Mouse (Mus musculus): ENCODE results near the gene Casz1.

Gene Casz1

GRCm38 (mm10) chr4:148908760-148909510 is 104.7 kb downstream of the Casz1 start:
- DNase-seq, result no peak

- no peak for DNase-seq
Observed at GRCm38 (mm10) chr4:148909566-148909965, 105.3 kb downstream of the Casz1 start.

DNA sequence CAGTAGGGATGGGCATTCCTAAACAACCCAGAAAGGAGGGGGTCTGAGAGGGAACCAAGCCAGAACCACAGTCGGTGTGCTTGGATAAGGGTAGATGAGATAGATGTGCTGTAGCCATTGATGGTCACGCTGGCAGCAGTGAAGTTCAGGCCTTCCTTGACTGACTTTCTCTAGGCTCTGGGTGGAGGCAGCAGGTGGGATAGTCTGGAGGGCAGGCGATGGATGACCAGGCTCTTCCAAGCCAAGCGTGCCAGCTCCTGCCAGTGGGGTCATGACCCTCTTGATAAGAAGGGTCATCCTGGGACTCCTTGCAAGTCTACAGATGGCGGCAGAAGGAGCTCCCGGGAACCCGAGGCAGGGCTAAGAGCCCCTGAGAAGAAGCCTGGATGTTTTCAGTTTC is 107.9 kb downstream of the Casz1 start:
- DNase-seq, result no peak

GRCm38 (mm10) chr4:148912826-148913590 is 108.8 kb downstream of the Casz1 start:
- no peak for DNase-seq

DNA sequence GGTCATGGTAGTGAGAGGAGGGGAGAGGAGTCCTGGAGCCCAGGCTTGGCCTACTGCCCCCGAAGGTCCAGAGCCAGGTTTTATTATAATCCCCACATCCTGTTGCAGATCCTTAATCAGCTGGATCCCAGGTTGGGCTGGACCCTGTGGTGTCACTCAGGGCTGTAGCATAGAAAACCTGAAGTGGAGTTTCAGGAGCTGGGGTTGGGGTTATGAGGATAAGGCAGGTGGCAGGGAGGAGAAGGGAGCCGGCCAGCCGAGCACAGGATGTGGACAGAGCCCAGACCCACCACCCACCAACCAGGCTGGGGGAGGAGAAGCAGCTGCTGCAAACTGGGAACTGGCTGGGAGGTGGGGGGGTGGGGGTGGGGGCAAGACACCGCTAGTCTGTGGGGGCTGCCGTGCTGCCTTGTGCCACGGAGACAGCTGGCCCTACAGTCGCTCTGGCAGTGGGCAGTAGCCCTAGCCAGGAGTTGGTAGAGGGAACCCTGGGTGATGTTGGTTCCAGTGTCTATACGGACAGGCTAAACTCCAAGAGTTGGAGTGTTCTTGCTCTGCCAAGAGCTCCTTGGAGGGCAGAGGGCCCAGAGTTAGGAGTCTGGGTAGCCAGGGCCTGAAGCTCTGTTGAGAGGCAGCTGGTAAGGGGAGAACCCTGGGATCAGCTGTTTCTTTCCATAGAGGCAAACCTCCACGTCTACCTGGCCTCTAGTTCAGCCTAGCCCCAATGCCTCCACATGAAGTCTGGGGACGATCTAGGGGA is 110.8 kb downstream of the Casz1 start:
- DNase-seq, result peak; percentile 96

DNA sequence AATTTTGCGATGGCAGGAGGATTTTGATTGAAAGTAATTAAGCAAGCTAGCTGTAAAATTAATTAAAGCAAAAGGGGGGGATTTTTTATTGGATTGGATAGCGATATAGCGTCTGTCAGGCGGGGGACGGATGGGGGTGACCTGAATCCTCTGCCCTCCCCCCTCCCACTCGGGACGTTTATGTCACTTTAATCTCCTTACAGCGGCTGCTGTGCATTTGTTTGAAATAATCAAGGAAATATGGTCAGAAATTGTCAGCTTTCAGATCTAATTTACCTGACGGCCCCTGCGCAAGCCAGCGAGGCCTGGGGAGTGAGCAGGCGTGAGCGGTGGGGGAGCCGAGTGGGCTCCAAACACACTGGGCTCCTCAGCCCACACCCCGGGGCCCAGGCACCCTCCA is 111.6 kb downstream of the Casz1 start:
- no peak for DNase-seq

DNA sequence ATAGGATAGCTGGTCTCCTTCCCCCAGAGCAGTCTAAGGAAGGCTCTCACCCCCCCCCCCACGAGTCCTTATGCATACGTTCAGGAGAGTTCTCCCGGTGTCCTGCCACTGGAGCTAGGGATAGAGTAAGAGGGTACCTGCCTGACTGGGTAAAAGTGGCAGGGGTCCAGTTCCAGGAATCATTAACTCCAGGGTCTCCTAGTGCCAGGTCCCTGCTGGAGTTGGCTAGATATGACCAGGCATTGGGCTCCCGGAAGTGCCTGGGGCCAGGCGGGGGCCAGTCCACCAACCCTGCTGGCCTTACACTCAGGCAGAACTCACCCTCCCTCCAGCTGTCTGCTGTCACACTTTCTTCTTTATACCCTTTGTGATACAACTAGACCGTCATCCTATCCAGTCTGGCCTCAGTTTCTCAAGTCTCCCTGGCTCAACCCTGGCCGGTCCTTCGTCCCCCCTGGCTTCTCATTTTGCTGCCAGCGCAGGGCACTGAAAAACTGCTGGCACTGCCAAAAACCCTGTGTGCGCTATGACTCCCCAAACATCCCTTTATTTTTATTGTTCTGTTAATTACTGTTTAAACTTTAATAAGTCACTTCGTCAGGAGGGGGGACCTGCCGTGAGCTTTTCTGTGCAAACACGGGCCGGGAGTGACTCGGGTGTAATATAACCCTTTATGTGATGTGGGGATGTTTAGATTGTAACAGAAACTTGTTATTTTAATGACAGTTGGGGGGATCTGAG is 114.6 kb downstream of the Casz1 start:
- no peak for DNase-seq

DNA sequence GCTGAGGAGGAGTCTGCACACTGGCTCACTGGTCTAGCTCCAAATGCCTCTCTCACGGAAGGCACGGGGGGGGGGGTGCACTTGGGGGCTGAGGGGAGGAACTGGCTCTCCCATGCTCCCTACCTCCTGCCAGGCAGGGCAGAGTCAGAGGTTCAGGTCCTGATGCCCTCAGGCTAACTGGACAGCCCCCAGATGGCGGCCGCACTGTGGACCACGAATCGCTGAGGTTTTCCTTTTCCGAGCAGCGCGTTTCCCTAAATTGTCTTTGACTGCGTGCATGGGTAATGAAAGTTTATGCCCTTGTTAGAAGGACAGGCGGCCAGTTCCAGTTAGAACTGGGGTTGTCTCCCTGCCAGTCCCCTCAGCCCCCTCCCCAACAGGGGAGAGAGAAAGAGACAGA is 116.4 kb downstream of the Casz1 start:
- DNase-seq, result no peak

GRCm38 (mm10) chr4:148922221-148922700 is 118.0 kb downstream of the Casz1 start:
- no peak for DNase-seq

- DNase-seq, result no peak
Observed at GRCm38 (mm10) chr4:148923414-148923813, 119.2 kb downstream of the Casz1 start.

DNA sequence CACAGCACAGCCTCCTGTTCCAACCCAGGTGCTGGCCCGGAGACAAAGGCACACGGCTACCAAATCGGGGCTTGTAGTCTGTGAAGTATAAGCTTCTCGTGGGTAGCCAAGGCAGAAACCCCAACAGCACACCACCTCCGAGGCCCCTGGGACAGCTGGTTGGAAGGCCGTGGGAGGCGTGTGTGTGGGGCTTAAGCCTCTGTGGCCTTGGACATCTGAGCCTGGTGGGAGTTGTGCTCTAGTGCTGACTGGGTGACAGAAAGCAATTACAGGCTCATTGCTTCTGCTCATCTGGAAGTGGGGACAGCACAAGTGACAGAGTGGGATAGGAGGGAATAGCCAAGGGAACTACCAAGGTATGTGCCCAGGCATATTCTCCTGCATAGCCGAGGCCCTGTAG is 119.7 kb downstream of the Casz1 start:
- DNase-seq, result no peak

GRCm38 (mm10) chr4:148925589-148926359 is 121.5 kb downstream of the Casz1 start:
- DNase-seq, result no peak

DNA sequence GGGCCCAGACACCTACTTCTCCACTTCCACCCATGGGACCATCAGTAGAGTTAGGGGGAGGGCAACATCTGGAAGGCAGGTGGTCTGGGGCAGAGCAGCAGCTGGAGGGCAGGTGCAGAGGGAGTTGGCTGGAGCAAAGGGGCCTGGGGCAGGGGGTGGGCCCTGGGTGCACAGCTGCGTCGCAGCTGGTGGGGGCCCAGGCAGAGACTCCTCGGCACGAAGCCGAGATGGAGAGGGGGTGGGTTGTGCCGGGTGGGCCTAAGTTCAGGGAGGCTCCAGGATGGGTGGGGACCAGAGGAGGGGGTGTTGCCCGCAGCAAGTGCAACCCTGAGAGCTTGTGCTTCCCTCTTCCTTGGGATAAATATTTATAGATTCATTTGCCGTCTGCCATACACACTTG is 122.2 kb downstream of the Casz1 start:
- DNase-seq, result no peak

DNA sequence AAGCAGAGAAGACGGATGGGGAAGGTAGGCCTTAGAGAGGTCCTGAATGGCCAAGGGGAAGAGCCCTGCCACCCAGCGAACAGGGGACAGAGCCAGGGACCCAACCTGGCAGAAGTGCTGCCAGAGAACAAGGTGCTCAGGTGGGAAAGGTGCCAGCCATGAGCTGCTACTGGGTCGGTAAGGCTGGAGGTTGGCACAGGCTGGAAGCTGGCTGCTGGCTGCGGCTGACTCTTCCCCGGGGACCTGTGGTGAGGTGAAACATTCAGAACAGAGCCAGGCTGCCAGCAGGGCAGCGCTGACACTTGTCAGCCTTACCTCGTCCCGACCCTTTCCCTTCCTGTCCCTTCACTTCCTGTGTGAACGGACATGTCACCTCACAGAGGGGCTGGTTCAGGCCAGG is 124.1 kb downstream of the Casz1 start:
- peak; percentile 96 for DNase-seq

DNA sequence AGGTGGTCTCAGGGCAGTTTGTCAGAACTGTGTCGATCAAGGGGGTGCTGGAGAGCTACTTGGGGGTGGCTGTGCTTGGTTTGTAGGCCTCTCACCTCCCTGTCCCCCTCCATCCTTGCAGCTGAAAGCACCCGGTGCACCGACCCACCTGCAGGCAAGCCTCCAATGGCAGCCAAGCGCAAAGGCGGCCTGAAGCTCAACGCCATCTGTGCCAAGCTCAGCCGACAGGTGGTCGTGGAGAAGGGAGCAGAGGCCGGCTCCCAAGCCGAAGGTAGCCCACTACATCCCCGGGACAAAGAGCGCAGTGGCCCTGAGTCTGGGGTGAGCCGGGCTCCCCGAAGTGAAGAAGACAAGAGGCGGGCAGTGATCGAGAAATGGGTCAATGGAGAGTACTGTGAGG is 124.6 kb downstream of the Casz1 start:
- no peak for DNase-seq

GRCm38 (mm10) chr4:148930721-148931229 is 126.5 kb downstream of the Casz1 start:
- DNase-seq, result no peak

DNA sequence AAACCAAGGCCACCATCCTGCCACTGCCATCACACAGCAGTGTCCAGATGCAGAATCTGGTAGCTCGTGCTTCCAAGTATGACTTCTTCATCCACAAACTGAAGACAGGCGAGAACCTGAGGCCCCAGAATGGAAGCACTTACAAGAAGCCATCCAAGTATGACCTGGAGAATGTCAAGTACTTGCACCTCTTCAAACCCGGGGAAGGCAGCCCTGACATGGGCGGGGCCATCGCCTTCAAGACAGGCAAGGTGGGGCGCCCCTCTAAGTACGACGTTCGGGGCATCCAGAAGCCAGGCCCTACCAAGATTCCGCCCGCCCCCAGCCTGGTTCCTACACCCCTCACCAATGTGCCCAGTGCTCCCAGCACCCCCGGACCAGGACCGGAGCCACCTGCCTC is 128.9 kb downstream of the Casz1 start:
- no peak for DNase-seq

GRCm38 (mm10) chr4:148935211-148935610 is 131.0 kb downstream of the Casz1 start:
- peak; percentile 96 for DNase-seq

GRCm38 (mm10) chr4:148936111-148936510 is 131.9 kb downstream of the Casz1 start:
- no peak for DNase-seq

GRCm38 (mm10) chr4:148936727-148937126 is 132.5 kb downstream of the Casz1 start:
- peak; percentile 97 for DNase-seq

DNA sequence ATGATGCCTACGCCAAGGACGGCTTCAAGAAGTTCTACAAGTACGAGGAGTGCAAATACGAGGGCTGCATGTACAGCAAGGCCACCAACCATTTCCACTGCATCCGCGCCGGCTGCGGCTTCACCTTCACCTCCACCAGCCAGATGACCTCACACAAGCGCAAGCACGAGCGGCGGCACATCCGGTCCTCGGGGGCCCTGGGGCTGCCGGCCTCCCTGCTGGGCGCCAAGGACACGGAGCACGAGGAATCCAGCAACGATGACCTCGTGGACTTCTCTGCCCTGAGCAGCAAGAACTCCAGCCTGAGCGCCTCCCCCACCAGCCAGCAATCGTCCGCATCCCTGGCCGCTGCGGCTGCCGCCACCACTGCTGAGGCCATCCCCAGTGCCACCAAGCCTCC is 134.3 kb downstream of the Casz1 start:
- DNase-seq, result no peak
